Mouse (Mus musculus) midbrain, embryonic 10.5 days (tissue): ENCODE results near the gene Ocln. TPM values are rescaled to one million over a fixed set of nuclear protein-coding genes. Genes with fewer than 3 reads are reported as not detected.

ENCODE experiments used
- DNase-seq: peaks from one replicate; pipeline ENCODE4 v3.0.0-alpha.2; 2017; ENCODE audit warnings: low spot score
- H3K27ac ChIP-seq: fragments of 300-500 bp; sonication (generic); replicated peaks from 2 replicates; pipeline ENCODE4 v1.5.1; 2016; ENCODE audit warnings: mild to moderate bottlenecking
- H3K27me3 ChIP-seq: fragments of 300-500 bp; sonication (generic); 2 replicates; pipeline ENCODE4 v1.6.1; 2016; ENCODE audit warnings: low read depth, mild to moderate bottlenecking; ENCODE audit not compliant: poor library complexity, severe bottlenecking
- H3K36me3 ChIP-seq: fragments of 300-500 bp; sonication (generic); 2 replicates; pipeline ENCODE4 v1.6.1; 2016; ENCODE audit warnings: mild to moderate bottlenecking, moderate library complexity
- H3K4me1 ChIP-seq: fragments of 300-500 bp; sonication (generic); 2 replicates; pipeline ENCODE4 v1.6.1; 2016
- H3K4me3 ChIP-seq: fragments of 300-500 bp; sonication (generic); 2 replicates; pipeline ENCODE4 v1.5.1; 2016; ENCODE audit warnings: mild to moderate bottlenecking, moderate library complexity
- H3K9me3 ChIP-seq: fragments of 300-500 bp; sonication (generic); replicated peaks from 2 replicates; pipeline ENCODE4 v1.6.1; 2016; ENCODE audit warnings: mild to moderate bottlenecking
- WGBS: fragments of 180-500 bp; shearing (Covaris S2); methylation state at CpG from one replicate; pipeline ENCODE4 v1.1.7; 2016; 5-methylcytosine and 5-hydroxymethylcytosine counted together
- polyA plus RNA-seq: library from polyadenylated mRNA; unstranded; fragments of >200 nt; fragmentation: Nextera tagmentation; extraction: Ambion mirVana; gene quantifications from 2 replicates; pipeline ENCODE4 v1.2.1, GENCODE M21; 2016

Ocln gene
- polyA plus RNA-seq, 1 experiment from 2014 or later = 1.2 TPM

DNA sequence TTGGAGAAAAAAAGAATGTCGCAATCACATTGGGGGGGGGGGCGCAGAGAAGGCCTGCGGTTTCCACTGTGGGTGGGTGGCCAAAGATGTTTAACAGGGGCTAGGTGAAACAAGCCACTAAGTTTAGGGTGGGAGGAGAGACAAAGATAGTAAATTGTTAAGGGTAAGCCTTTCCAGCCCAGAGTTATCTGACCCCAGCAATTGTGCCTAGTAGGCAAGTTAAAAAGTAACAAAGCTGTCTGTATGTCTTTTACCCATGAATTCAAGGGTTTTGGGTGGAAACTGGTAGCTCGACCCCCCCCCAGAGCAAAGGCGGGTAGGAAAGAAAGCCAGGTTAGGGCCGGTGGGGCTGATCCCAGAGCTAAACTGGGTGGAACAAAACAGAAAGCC lies 25.9 kb downstream of the Ocln start:
- WGBS = 82% methylated on average over 6 of the region's 6 CpGs
- Histone ChIP-seq H3K27me3 (no peaks in the 10 kb centered on the region), H3K9me3 (no peaks in the 10 kb centered on the region), H3K27ac (no peak overlapping the region), H3K36me3 (no peaks in the 10 kb centered on the region), H3K4me3 (no peak overlapping the region), H3K4me1 (no peaks in the 10 kb centered on the region)
- no peak for DNase-seq

DNA sequence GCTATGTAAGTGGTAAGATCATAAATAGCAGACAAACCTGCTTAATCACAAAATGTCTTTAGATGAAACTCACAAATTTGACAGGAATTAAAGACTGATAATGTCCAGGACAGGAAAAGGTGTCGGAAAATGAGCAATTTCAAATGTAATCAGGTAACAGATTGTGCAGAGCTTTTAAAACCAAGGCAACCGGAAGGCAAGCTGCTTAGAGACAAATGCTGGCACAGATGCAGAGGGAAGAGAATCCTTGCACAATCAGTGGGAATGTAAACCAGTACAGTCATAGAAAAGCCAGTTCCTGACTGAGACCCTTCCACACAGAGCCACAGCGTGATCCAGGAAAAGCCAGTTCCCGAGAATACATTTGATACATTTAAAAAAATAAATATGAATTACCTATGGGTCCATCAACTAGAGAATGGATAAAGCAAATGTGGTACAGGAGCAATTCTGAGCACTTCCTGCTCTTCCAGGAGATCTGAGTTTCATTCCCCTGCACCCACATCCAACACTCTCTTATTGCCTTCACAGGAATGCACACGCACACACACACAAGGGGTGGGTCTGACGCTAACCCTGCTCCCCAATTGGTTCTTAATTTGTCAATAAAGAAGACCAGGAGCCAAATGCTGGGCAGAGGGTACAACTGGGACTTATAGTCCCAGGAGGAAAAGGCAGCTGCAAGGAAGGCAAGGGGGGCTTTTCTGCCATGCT lies 26.4 kb downstream of the Ocln start:
- 80% methylated on average over 6 of the region's 6 CpGs for WGBS
- Histone ChIP-seq H3K36me3 (no peaks in the 10 kb centered on the region), H3K27ac (no peak overlapping the region), H3K9me3 (no peaks in the 10 kb centered on the region), H3K27me3 (no peaks in the 10 kb centered on the region), H3K4me3 (no peak overlapping the region), H3K4me1 (no peaks in the 10 kb centered on the region)
- no peak for DNase-seq

DNA sequence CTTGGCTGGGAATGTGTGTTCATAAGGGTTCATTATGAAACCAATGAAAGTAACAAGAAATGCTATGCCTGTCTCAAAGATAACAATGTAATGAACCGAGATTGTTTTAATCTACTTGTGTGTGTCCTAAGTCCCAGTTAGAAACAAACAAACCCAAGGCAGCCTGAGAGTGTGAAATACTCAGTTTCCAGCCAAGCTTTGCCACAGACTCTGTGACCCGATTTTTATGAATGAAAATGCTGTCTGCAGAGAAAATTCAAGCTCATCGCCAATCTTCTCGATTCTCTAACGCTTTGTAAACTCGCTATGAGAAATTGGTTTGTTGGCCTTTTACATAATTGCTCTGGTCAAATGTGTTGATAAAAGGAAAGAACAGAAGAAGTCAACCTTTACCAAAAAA lies 27.6 kb downstream of the Ocln start:
- Histone ChIP-seq H3K27ac (no peak overlapping the region), H3K36me3 (no peaks in the 10 kb centered on the region)
- 90% methylated on average over 6 of the region's 6 CpGs for WGBS

DNA sequence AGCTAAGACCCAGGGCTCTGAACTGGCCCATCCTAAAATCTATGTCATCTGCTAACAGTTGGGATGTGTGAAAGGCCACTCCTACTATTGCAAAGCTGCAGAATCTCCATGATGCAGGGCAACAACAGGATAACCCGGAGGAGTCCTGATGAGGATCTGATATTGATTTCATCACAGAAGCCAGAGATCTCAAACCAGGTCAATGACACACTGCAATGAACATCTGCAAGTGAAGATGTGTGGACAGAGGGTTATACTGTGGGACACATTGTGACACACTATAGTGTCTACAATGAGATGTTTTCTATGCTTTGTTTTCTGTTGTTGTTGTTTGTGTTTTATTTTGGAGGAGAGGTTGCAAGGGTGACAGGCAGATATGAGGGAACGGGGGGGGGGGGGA lies 28.8 kb downstream of the Ocln start:
- WGBS = 87% methylated on average over 2 of the region's 2 CpGs
- no peaks in the 10 kb centered on the region for H3K27me3 ChIP-seq
- DNase-seq = no peak
- H3K36me3 ChIP-seq = no peaks in the 10 kb centered on the region
- H3K27ac ChIP-seq = no peak overlapping the region
- no peak overlapping the region for H3K4me3 ChIP-seq
- H3K4me1 ChIP-seq = no peaks in the 10 kb centered on the region
- H3K9me3 ChIP-seq = no peaks in the 10 kb centered on the region

More for the DNA sequence above, 27.6 kb downstream of the Ocln start:
- Histone ChIP-seq H3K4me3 (no peak overlapping the region), H3K4me1 (no peaks in the 10 kb centered on the region), H3K27me3 (no peaks in the 10 kb centered on the region), H3K9me3 (no peaks in the 10 kb centered on the region)
- DNase-seq = no peak

DNA sequence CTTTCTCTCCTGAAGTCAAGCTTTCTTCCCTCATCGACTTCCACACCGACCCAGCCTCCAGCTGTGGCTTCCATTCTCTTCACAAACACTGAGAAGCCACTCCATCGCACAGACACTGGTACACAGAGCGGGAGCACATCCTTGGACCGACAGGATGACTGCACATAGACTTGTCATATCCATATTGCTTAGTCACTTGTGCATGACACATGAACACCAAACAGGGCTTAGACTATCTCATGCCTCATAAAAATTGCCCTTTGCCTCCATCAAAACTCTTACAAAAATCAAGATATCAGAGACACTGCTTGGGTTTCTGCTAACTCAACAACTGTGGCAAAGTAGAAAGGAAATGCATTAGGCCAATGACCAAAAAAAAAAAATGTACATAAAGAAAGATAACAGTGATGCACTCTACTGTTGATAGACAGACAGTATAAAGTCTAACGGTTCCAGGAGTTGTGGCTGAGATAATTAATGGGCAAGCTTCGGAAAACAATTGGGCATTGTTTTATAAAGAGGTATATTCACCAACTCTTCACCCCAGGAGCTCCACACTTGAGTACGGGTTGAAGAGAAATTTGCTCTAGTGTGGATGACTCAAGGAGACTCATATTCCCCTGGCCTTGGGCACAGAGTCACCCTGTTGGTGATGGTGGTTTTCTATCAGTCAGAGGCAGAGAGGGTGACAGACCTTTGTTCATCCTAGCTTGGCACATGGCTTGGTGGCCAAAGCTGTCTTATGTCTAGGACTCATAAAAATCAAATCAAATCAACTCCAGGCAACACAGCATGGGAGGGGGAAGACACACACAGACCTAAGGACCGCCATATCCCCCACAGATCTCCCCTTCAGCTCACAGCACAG lies 30.6 kb downstream of the Ocln start:
- DNase-seq = no peak
- Histone ChIP-seq H3K36me3 (no peaks in the 10 kb centered on the region), H3K27me3 (no peaks in the 10 kb centered on the region), H3K27ac (no peak overlapping the region), H3K9me3 (no peaks in the 10 kb centered on the region), H3K4me3 (no peak overlapping the region), H3K4me1 (peaks cover under 1% of the 10 kb centered on the region)
- 87% methylated on average over 9 of the region's 9 CpGs for WGBS

DNA sequence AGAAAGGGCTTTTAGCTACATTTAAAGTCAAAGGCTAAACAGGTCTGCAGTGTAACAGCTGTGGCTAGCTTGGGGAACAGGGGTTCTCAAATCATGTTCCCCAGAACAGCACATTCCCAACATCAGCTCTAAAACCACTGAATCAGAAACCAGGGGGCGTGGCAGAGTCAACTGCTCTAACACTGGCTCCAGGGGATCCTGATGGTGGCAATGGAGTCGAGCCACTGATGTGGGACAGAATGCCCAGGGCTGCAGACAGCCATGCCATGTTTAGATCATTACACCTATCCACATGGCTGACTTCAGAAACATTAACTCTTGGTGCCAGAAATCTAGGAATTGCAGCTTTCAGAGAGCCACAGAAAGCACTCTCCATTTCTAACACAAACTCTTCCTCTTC lies 33.4 kb downstream of the Ocln start:
- DNase-seq = no peak
- no peaks in the 10 kb centered on the region for H3K27me3 ChIP-seq
- WGBS = 63% methylated on average over 2 of the region's 2 CpGs
- no peak overlapping the region for H3K27ac ChIP-seq
- H3K4me3 ChIP-seq = no peak overlapping the region
- H3K9me3 ChIP-seq = no peaks in the 10 kb centered on the region
- H3K4me1 ChIP-seq = peaks cover 11% of the 10 kb centered on the region
- no peaks in the 10 kb centered on the region for H3K36me3 ChIP-seq

DNA sequence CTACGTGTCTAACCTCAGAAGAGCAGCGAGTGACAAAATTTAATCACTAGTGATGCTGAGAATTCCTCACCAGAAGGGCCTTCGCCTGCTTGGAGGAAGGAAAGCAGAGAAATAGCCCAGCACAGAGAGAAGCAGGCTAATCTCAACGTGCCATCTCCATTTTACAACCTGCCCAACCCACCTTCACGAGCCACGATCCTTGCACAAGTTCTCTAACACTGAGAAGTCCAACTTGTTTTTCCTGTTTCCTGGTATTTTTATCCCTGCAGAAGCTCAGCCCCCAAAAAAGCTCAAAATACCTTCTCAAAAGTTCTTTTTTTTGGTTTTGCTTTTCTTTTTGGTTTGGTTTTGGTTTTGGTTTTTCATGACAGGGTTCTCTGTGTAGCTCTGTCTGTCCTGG lies 34.3 kb downstream of the Ocln start:
- H3K27me3 ChIP-seq = no peaks in the 10 kb centered on the region
- H3K9me3 ChIP-seq = no peaks in the 10 kb centered on the region
- DNase-seq = no peak
- 90% methylated on average over 6 of the region's 6 CpGs for WGBS
- H3K4me1 ChIP-seq = peaks cover 11% of the 10 kb centered on the region
- no peak overlapping the region for H3K27ac ChIP-seq
- no peaks in the 10 kb centered on the region for H3K36me3 ChIP-seq
- H3K4me3 ChIP-seq = no peak overlapping the region

DNA sequence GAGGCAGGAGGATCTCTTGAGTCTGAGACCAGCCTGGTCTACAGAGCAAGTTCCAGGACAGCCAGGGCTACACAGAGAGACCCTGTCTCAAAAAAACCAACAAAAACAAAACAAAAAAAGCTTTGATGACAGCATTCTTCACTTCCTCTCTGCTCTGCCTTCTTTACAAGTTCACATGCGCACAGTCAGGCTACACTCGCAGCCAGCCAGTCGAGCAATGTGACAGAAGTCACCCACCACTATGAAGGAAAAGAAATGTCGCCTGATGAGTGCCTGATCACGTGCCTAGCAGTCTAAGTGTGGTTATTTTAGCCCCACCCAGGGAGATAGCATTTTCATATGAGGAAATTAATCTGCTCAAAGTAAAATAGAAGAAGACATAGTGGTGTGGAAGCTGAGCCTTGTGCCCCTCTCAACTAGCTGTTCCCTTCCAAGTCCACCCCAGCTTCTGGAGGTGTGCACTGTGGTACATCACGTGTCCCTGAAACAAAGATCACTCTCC lies 34.8 kb downstream of the Ocln start:
- H3K27ac ChIP-seq = no peak overlapping the region
- H3K27me3 ChIP-seq = no peaks in the 10 kb centered on the region
- no peak for DNase-seq
- WGBS = 91% methylated on average over 6 of the region's 6 CpGs
- no peak overlapping the region for H3K4me3 ChIP-seq
- H3K4me1 ChIP-seq = peaks cover 11% of the 10 kb centered on the region
- no peaks in the 10 kb centered on the region for H3K9me3 ChIP-seq
- no peaks in the 10 kb centered on the region for H3K36me3 ChIP-seq

DNA sequence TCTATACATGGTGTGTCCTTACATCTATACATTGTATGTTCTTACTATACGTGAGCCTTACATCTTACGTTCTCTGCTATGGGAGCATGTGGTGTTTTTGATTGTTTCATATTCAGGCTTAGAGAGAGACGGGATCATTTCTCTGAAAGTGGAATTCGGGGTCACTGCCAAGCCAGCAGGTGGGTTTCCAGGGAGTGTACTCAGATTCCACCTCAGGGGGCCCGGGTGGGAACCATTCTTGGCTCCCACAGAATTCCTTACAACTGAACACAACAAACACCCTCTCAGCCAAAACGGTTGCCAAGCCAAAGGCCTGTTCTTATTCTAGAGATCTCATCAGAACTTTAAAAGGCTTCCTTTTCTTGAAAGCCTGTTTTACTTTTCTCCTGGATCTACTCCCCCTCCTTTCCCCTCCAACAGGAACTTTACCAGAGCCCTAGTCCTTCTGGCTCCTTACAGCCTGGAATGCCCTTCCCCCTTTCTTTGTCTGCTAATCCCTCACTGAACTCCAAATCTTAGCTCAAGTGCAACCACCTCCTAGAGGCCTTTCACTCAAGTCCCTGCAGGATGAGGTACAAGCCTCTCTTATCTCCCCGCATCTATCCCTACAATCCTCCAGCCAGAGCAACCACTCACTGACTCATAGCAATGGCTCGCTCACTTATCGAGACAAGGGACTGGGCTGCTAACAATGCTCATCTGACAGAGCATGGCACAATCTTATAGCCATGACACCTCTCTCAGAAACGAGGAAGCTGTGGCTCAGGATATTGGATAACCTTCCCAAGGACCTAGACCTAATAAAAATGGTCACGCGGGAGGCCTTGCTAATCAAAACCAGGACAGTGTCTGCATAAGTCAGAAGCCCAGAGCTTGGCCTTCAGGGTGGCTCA lies 36.1 kb downstream of the Ocln start:
- no peaks in the 10 kb centered on the region for H3K27me3 ChIP-seq
- H3K4me1 ChIP-seq = peaks cover 11% of the 10 kb centered on the region
- H3K36me3 ChIP-seq = no peaks in the 10 kb centered on the region
- 52% methylated on average over 12 of the region's 12 CpGs for WGBS
- H3K27ac ChIP-seq = peak overlapping the region; percentile 74
- peak; percentile 37 for DNase-seq
- H3K4me3 ChIP-seq = no peak overlapping the region
- H3K9me3 ChIP-seq = no peaks in the 10 kb centered on the region

DNA sequence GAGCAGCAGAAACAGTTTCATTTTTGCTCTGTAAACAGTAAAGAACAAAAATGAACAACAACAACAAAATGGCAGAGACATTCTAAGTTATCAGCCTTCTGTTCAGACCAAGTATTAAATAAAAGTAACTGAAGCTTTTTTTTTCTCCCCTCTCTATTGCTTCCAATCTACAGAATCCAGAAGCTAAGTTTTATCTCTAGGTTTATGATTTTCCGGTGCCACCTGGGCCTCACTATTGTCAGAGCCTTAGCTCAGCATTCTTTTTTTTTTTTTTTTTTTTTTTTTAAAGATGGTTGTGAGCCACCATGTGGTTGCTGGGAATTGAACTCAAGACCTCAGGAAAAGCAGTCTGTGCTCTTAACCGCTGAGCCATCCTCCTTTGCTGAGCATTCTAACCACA lies 39.7 kb downstream of the Ocln start:
- H3K36me3 ChIP-seq = no peaks in the 10 kb centered on the region
- no peaks in the 10 kb centered on the region for H3K9me3 ChIP-seq
- no peaks in the 10 kb centered on the region for H3K27me3 ChIP-seq
- no peak for DNase-seq
- 89% methylated on average over 2 of the region's 2 CpGs for WGBS
- H3K4me3 ChIP-seq = no peak overlapping the region
- no peak overlapping the region for H3K27ac ChIP-seq
- H3K4me1 ChIP-seq = peaks cover 14% of the 10 kb centered on the region

DNA sequence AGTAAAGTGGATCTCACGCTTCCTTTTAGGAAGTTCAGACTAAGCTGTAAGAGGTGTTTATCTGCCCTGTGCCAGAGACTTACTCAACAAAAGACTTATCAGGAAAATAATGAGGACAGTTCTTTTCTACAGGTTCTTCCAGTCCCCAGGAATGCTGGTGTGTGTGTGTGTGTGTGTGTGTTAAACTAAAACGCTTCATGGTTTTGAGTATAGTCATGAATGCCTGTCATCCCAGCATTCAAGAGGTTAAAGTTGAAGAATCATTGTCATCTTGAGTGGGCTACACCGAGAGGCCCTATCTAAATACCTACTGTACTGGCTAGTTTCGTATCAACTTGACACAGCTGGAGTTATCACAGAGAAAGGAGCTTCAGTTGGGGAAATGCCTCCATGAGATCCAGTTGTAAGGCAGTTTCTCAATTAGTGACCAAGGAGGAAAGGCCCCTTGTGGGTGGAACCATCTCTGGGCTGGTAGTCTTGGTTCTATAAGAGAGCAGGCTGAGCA lies 40.6 kb downstream of the Ocln start:
- DNase-seq = no peak
- H3K4me1 ChIP-seq = peaks cover 14% of the 10 kb centered on the region
- H3K27ac ChIP-seq = no peak overlapping the region
- H3K36me3 ChIP-seq = no peaks in the 10 kb centered on the region
- H3K4me3 ChIP-seq = no peak overlapping the region
- H3K9me3 ChIP-seq = no peaks in the 10 kb centered on the region
- WGBS = 84% methylated on average over 4 of the region's 4 CpGs
- no peaks in the 10 kb centered on the region for H3K27me3 ChIP-seq

DNA sequence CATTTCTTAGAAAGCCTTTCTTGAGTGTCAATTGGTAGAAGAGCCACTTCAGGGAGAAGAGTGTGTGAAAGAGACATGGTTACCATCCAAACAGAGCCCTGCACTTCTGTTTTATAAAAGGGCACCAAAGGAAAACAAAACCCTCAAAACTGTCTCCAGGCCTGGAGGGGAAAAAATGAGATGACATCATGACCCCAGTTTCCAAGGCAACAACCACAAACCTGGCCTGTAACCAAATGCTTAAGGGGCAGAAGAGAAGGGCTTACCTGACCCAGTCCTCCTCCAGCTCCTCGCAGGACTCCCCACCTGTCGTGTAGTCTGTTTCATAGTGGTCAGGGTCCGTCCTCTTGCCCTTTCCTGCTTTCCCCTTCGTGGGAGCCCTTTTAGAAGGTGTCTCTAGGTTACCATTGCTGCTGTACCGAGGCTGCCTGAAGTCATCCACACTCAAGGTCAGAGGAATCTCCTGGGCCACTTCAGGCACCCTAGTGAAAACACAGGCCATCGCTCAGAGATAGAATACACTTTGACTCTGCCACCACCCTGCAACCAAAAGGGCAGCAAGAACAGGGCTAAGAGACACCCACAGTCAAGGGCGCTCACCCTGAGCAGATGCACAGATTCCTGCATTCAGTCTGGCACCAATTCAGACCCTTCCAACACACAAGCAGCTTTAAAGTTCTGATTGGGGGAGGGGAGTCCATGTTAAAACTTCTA lies 41.2 kb downstream of the Ocln start:
- no peaks in the 10 kb centered on the region for H3K9me3 ChIP-seq
- H3K27ac ChIP-seq = no peak overlapping the region
- no peaks in the 10 kb centered on the region for H3K27me3 ChIP-seq
- H3K4me3 ChIP-seq = no peak overlapping the region
- 82% methylated on average over 7 of the region's 7 CpGs for WGBS
- peaks cover 7% of the 10 kb centered on the region for H3K4me1 ChIP-seq
- no peak for DNase-seq
- no peaks in the 10 kb centered on the region for H3K36me3 ChIP-seq
